Mouse (Mus musculus) heart, embryonic 16.5 days (tissue): ENCODE results near the gene Gm49450. TPM values are rescaled to one million over a fixed set of nuclear protein-coding genes. Genes with fewer than 3 reads are reported as not detected.

ENCODE experiments used
- ATAC-seq: fragments of 200-750 bp; cut with Nextera tagmentation; replicated peaks from 2 replicates; pipeline ENCODE4 v1.8.0; 2017; ENCODE audit warnings: moderate number of reproducible peaks; ENCODE audit not compliant: insufficient read depth, low FRiP score; ENCODE audit errors: extremely low read depth
- H3K27ac ChIP-seq: fragments of 300-500 bp; sonication (generic); 2 replicates; pipeline ENCODE4 v1.5.1; 2014; ENCODE audit warnings: mild to moderate bottlenecking, low read length, control low read depth, moderate library complexity
- H3K27me3 ChIP-seq: fragments of 300-500 bp; sonication (generic); 2 replicates; pipeline ENCODE4 v1.6.1; 2014; ENCODE audit warnings: low read length, mixed read lengths; ENCODE audit not compliant: control insufficient read depth, insufficient read depth
- H3K36me3 ChIP-seq: fragments of 300-500 bp; sonication (generic); 2 replicates; pipeline ENCODE4 v1.6.1; 2014; ENCODE audit not compliant: control insufficient read depth, insufficient read depth
- H3K4me1 ChIP-seq: fragments of 300-500 bp; sonication (generic); 2 replicates; pipeline ENCODE4 v1.6.1; 2014; ENCODE audit warnings: low read length, mixed read lengths; ENCODE audit not compliant: control insufficient read depth, insufficient read depth
- H3K4me2 ChIP-seq: fragments of 300-500 bp; sonication (generic); 2 replicates; pipeline ENCODE4 v1.6.1; 2014; ENCODE audit warnings: low read depth, mild to moderate bottlenecking, control low read depth, low read length
- H3K4me3 ChIP-seq: fragments of 300-500 bp; sonication (generic); 2 replicates; pipeline ENCODE4 v1.5.1; 2014; ENCODE audit warnings: mild to moderate bottlenecking, control low read depth, low read length
- H3K9ac ChIP-seq: fragments of 300-500 bp; sonication (generic); 2 replicates; pipeline ENCODE4 v1.6.1; 2014; ENCODE audit warnings: low read length, control low read depth
- H3K9me3 ChIP-seq: fragments of 300-500 bp; sonication (generic); replicated peaks from 2 replicates; pipeline ENCODE4 v1.6.1; 2016; ENCODE audit warnings: low read length; ENCODE audit not compliant: control insufficient read depth
- WGBS: fragments of 180-500 bp; shearing (Covaris S2); extraction: QIAGEN DNeasy Blood & Tissue Kit; methylation state at CpG from one replicate; pipeline ENCODE4 v1.1.7; 2014; 5-methylcytosine and 5-hydroxymethylcytosine counted together
- polyA plus RNA-seq: library from polyadenylated mRNA; unstranded; fragments of >200 nt; fragmentation: Nextera tagmentation; extraction: Ambion mirVana; gene quantifications from 2 replicates; pipeline ENCODE4 v1.2.1, GENCODE M21; 2015

The Gm49450 gene
- polyA plus RNA-seq, 1 experiment from 2014 or later: not detected

DNA sequence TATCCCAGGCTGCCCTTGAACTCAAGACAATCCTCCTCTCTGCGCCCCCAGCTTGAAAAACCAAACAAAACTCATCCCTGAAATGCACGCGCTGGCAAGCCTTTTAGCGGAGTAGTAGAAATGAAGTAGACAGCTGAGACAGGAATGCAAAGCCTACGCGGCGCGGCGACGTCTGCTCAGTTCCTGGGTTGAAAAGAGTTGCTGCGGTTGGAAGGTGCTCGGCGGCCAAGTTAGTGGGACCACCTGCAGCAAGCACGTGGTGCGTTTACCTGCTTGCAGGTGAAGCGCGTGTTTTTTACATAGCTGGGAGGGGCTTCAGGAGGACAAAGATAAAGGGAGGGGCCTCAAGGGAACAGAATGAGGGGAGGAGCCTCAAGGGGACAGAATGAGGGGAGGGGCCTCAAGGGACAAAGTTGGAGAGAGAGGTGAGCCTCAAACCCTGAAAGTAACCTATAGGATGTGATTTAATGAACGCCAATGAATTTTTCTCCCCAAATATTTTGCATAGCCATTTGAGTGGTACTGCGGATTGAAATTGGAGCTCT is 62.1 kb downstream of the Gm49450 start:
- peaks cover 31% of the 10 kb centered on the region for H3K27me3 ChIP-seq
- H3K4me3 ChIP-seq: peak overlapping the region; percentile 15; the same call in 1 of the 2 replicates

DNA sequence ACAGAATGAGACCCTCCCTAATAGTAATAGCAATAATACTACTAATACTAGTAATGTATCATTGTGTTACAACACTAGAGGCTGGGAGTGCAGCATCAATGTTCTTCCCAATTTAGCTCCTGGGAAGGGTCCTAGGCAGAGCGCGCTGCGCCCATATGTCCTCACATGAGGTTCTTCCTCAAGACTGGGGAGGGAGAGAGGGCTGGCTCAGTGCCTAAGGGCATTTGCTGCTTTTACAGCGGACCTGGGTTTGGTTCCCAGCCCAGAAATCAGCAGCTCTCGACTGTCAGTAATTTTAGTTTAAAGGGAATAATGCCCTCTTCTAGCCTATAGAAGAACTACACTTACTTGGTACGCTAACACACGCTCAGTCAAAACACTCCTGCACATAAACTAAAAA is 65.8 kb downstream of the Gm49450 start:
- Histone ChIP-seq H3K9me3 (no peaks in the 10 kb centered on the region), H3K27ac (no peak overlapping the region), H3K36me3 (no peaks in the 10 kb centered on the region), H3K9ac (no peak overlapping the region), H3K27me3 (no peaks in the 10 kb centered on the region), H3K4me3 (no peak overlapping the region), H3K4me1 (no peaks in the 10 kb centered on the region), H3K4me2 (no peak overlapping the region)
- WGBS: 80% methylated on average over 7 of the region's 7 CpGs
- no peak for ATAC-seq

More for the DNA sequence above, 62.1 kb downstream of the Gm49450 start:
- Histone ChIP-seq H3K9ac (no peak overlapping the region), H3K4me2 (peak overlapping the region; percentile 39), H3K36me3 (no peaks in the 10 kb centered on the region), H3K4me1 (peaks cover 18% of the 10 kb centered on the region), H3K9me3 (no peaks in the 10 kb centered on the region), H3K27ac (no peak overlapping the region)
- ATAC-seq: no peak
- 16% methylated on average over 19 of the region's 19 CpGs for WGBS

GRCm38 (mm10) chr15:98886667-98887387 is 66.5 kb downstream of the Gm49450 start:
- Histone ChIP-seq H3K36me3 (no peaks in the 10 kb centered on the region), H3K9ac (no peak overlapping the region), H3K4me3 (no peak overlapping the region), H3K4me2 (no peak overlapping the region), H3K27ac (no peak overlapping the region), H3K27me3 (no peaks in the 10 kb centered on the region), H3K4me1 (no peaks in the 10 kb centered on the region), H3K9me3 (no peaks in the 10 kb centered on the region)
- ATAC-seq: no peak
- 60% methylated on average over 8 of the region's 8 CpGs for WGBS

GRCm38 (mm10) chr15:98884106-98884505 is 69.2 kb downstream of the Gm49450 start:
- no peak for ATAC-seq
- no peak overlapping the region for H3K4me2 ChIP-seq
- H3K4me1 ChIP-seq: peaks cover 8% of the 10 kb centered on the region
- WGBS: 74% methylated on average over 1 of the region's 1 CpGs
- H3K27me3 ChIP-seq: no peaks in the 10 kb centered on the region
- H3K9me3 ChIP-seq: no peaks in the 10 kb centered on the region
- H3K27ac ChIP-seq: no peak overlapping the region
- H3K36me3 ChIP-seq: no peaks in the 10 kb centered on the region
- H3K9ac ChIP-seq: no peak overlapping the region
- no peak overlapping the region for H3K4me3 ChIP-seq

DNA sequence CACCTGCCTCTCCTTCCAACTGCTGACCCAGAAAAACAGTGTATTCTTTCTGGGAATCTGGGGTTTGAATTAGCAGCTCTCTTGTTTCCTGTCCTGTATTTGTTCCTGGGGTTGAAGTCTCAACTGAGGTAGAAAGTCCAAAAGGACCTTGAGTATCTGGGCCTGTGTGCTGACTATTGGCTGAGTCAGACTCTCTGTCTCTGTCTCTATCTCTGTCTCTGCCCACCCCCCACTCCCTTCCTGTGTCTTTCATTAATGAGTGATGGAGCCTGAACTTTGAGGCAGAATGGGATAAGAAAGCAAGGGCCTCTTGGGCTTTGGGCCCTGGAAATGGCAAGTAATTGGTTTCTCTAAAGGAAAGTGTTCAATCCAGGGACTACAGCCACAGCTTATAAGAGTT is 69.7 kb downstream of the Gm49450 start:
- Histone ChIP-seq H3K27ac (no peak overlapping the region), H3K9me3 (no peaks in the 10 kb centered on the region), H3K4me3 (no peak overlapping the region), H3K4me2 (no peak overlapping the region), H3K36me3 (no peaks in the 10 kb centered on the region), H3K27me3 (no peaks in the 10 kb centered on the region), H3K9ac (no peak overlapping the region), H3K4me1 (peaks cover 8% of the 10 kb centered on the region)
- no peak for ATAC-seq

Other genes starting within 250 kb of the Gm49450 start
- gene Ccdc65, start 245.3 kb downstream of the Gm49450 start, polyA plus RNA-seq: 0.97 and 1.0 TPM in 2 replicates
- gene Fkbp11, start 225.4 kb downstream of the Gm49450 start, polyA plus RNA-seq: 23.0 and 27.7 TPM in 2 replicates
- 35.8 and 36.4 TPM in 2 replicates for gene Arf3, start 190.3 kb downstream of the Gm49450 start, polyA plus RNA-seq
- 0.28 and 0.44 TPM in 2 replicates for gene Wnt10b, start 175.4 kb downstream of the Gm49450 start, polyA plus RNA-seq
- not detected in 2 replicates for gene Wnt1, start 163.7 kb downstream of the Gm49450 start, polyA plus RNA-seq
- gene Ddn, start 144.1 kb downstream of the Gm49450 start, polyA plus RNA-seq: 0.32 and 0.35 TPM in 2 replicates
- gene Prkag1, start 122.0 kb downstream of the Gm49450 start, polyA plus RNA-seq: 111 and 112 TPM in 2 replicates
- 8.5 and 8.6 TPM in 2 replicates for gene Kmt2d, start 82.3 kb downstream of the Gm49450 start, polyA plus RNA-seq
- 5.6 and 7.3 TPM in 2 replicates for gene Rhebl1, start 59.0 kb downstream of the Gm49450 start, polyA plus RNA-seq
- gene Dhh, start 55.0 kb downstream of the Gm49450 start, polyA plus RNA-seq: 2.0 and 2.5 TPM in 2 replicates
- 13.3 and 13.9 TPM in 2 replicates for gene Lmbr1l, start 35.3 kb downstream of the Gm49450 start, polyA plus RNA-seq
- gene Tuba1b, start 19.0 kb downstream of the Gm49450 start, polyA plus RNA-seq: 1,504 and 1,594 TPM in 2 replicates
- gene Tuba1a, start 152 bp upstream of the Gm49450 start, polyA plus RNA-seq: 727 and 789 TPM in 2 replicates
- gene Tuba1c, start 76.3 kb upstream of the Gm49450 start, polyA plus RNA-seq: 130 and 149 TPM in 2 replicates
- gene Prph, start 101.6 kb upstream of the Gm49450 start, polyA plus RNA-seq: 1.4 and 2.4 TPM in 2 replicates
- 27.8 and 29.4 TPM in 2 replicates for gene Troap, start 121.0 kb upstream of the Gm49450 start, polyA plus RNA-seq
- 0.12 and 0.16 TPM in 2 replicates for gene C1ql4, start 134.3 kb upstream of the Gm49450 start, polyA plus RNA-seq
- 0.43 and 0.52 TPM in 2 replicates for gene Dnajc22, start 139.6 kb upstream of the Gm49450 start, polyA plus RNA-seq
- gene Spats2, start 172.4 kb upstream of the Gm49450 start, polyA plus RNA-seq: 25.3 and 25.5 TPM in 2 replicates